Mouse (Mus musculus) brain, embryonic 14.5 days (tissue): ENCODE measurements at regions not wholly inside any gene's neighbourhood (a gene's known extent, or its start where the extent isn't known, plus 50 kb on each side); places are given as distances from the start of the nearest gene placed in this dataset.

ENCODE experiments used
- CTCF ChIP-seq: fragments of 200-500 bp; IDR thresholded peaks from 2 replicates; pipeline ENCODE4 v1.5.1; 2012; ENCODE audit warnings: inconsistent platforms, mild to moderate bottlenecking, moderate library complexity, borderline replicate concordance; ENCODE audit not compliant: insufficient read depth, insufficient read length; ENCODE audit errors: extremely low read depth
- POLR2A ChIP-seq: fragments of 200-500 bp; IDR thresholded peaks from 2 replicates; pipeline ENCODE4 v1.6.1; 2012; ENCODE audit warnings: mild to moderate bottlenecking, inconsistent platforms, borderline replicate concordance; ENCODE audit not compliant: poor library complexity, insufficient read depth, insufficient read length, severe bottlenecking; ENCODE audit errors: extremely low read depth

DNA sequence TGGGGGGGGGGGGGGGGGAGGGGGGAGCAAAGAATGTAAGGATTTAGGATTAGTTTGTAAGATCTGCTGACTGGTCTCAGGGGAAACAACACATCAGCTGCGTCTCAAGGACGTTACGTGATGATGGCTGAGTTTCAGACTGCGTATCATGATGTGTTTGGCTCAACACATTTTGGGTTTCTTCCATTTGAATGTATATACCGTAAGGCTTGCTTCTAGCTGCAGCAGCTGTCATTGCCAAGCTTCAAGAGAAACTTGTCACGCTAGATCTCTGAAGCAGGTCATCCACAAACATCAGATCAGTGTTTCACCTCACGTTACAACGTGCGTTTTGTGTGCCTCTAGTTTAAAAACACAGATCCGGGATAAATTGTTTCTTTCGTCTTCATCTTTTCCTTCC, 123.6 kb upstream of the Pum3 start:
- TF ChIP-seq CTCF (no peak), POLR2A (no peak)
